Mouse (Mus musculus): ENCODE measurements around the gene Ccdc181. TPM values are rescaled to one million over a fixed set of nuclear protein-coding genes. Genes with fewer than 3 reads are reported as not detected.

Gene Ccdc181
- polyA plus RNA-seq, 1 experiment from 2014 or later, result 26.4 TPM

- Histone ChIP-seq H3K27ac (ENCODE audit: low read depth, low read length) (peak within 1 kb of the TSS; percentile 79), H3K4me3 (ENCODE audit: low read length) (peak within 1 kb of the TSS; percentile 57), H3K36me3 (ENCODE audit: control insufficient read depth, insufficient read depth, low read length) (no peaks in the 10 kb centered on the region), H3K4me2 (ENCODE audit: low read length) (peak within 1 kb of the TSS; percentile 76), H3K9me3 (ENCODE audit: control insufficient read depth, low read length) (no peaks in the 10 kb centered on the region), H3K27me3 (replicated peaks; ENCODE audit: control insufficient read depth, insufficient read depth, low read length) (no peaks in the 10 kb centered on the region), H3K4me1 (ENCODE audit: control insufficient read depth, insufficient read depth, low read depth, low read length) (peaks cover 21% of the 10 kb centered on the region), H3K9ac (ENCODE audit: low read depth, low read length) (peak within 1 kb of the TSS; percentile 80)
- peak; percentile 96 for ATAC-seq
- WGBS, result 0% methylated on average over 47 of the region's 79 CpGs
Measured at GRCm38 (mm10) chr1:164248465-164249331, 26.7 kb upstream of the Ccdc181 start, which contains the start of gene Slc19a2. Gene Slc19a2, plus strand, starts transcription at chr1:164249046.

- H3K36me3 ChIP-seq (ENCODE audit: control insufficient read depth, insufficient read depth, low read length), result no peaks in the 10 kb centered on the region
- peak overlapping the region; percentile 76 for H3K4me2 ChIP-seq (ENCODE audit: low read length)
- peak overlapping the region; percentile 57 for H3K4me3 ChIP-seq (ENCODE audit: low read length)
- H3K27me3 ChIP-seq (replicated peaks; ENCODE audit: control insufficient read depth, insufficient read depth, low read length), result no peaks in the 10 kb centered on the region
- WGBS, result under 1% methylated on average over 33 of the region's 33 CpGs
- peak overlapping the region; percentile 59 for H3K27ac ChIP-seq (ENCODE audit: low read depth, low read length)
- no peak for ATAC-seq
- peaks cover 21% of the 10 kb centered on the region for H3K4me1 ChIP-seq (ENCODE audit: control insufficient read depth, insufficient read depth, low read depth, low read length)
- H3K9ac ChIP-seq (ENCODE audit: low read depth, low read length), result peak overlapping the region; percentile 77
- no peaks in the 10 kb centered on the region for H3K9me3 ChIP-seq (ENCODE audit: control insufficient read depth, low read length)
Measured at GRCm38 (mm10) chr1:164249332-164249711, 26.1 kb upstream of the Ccdc181 start.

- Histone ChIP-seq H3K4me3 (ENCODE audit: low read length) (peak overlapping the region; percentile 57), H3K36me3 (ENCODE audit: control insufficient read depth, insufficient read depth, low read length) (no peaks in the 10 kb centered on the region), H3K9ac (ENCODE audit: low read depth, low read length) (no peak overlapping the region), H3K4me2 (ENCODE audit: low read length) (peak overlapping the region; percentile 76), H3K9me3 (ENCODE audit: control insufficient read depth, low read length) (no peaks in the 10 kb centered on the region), H3K27me3 (replicated peaks; ENCODE audit: control insufficient read depth, insufficient read depth, low read length) (no peaks in the 10 kb centered on the region), H3K4me1 (ENCODE audit: control insufficient read depth, insufficient read depth, low read depth, low read length) (peaks cover 21% of the 10 kb centered on the region), H3K27ac (ENCODE audit: low read depth, low read length) (no peak overlapping the region)
- no peak for ATAC-seq
- 61% methylated on average over 8 of the region's 8 CpGs for WGBS
Measured at GRCm38 (mm10) chr1:164250391-164251150, 24.8 kb upstream of the Ccdc181 start.

- no peaks in the 10 kb centered on the region for H3K36me3 ChIP-seq (ENCODE audit: control insufficient read depth, insufficient read depth, low read length)
- peaks cover 21% of the 10 kb centered on the region for H3K4me1 ChIP-seq (ENCODE audit: control insufficient read depth, insufficient read depth, low read depth, low read length)
- no peak for ATAC-seq
- no peak overlapping the region for H3K27ac ChIP-seq (ENCODE audit: low read depth, low read length)
- H3K9me3 ChIP-seq (ENCODE audit: control insufficient read depth, low read length), result no peaks in the 10 kb centered on the region
- H3K27me3 ChIP-seq (replicated peaks; ENCODE audit: control insufficient read depth, insufficient read depth, low read length), result no peaks in the 10 kb centered on the region
- no peak overlapping the region for H3K4me3 ChIP-seq (ENCODE audit: low read length)
- H3K9ac ChIP-seq (ENCODE audit: low read depth, low read length), result no peak overlapping the region
- WGBS, result 87% methylated on average over 1 of the region's 1 CpGs
- H3K4me2 ChIP-seq (ENCODE audit: low read length), result no peak overlapping the region
Measured at GRCm38 (mm10) chr1:164251438-164251837, 23.9 kb upstream of the Ccdc181 start.

GRCm38 (mm10) chr1:164252551-164252950, 22.8 kb upstream of the Ccdc181 start:
- no peak overlapping the region for H3K4me3 ChIP-seq (ENCODE audit: low read length)
- H3K27me3 ChIP-seq (replicated peaks; ENCODE audit: control insufficient read depth, insufficient read depth, low read length), result no peaks in the 10 kb centered on the region
- no peak overlapping the region for H3K9ac ChIP-seq (ENCODE audit: low read depth, low read length)
- H3K27ac ChIP-seq (ENCODE audit: low read depth, low read length), result no peak overlapping the region
- no peaks in the 10 kb centered on the region for H3K9me3 ChIP-seq (ENCODE audit: control insufficient read depth, low read length)
- WGBS, result 85% methylated on average over 5 of the region's 5 CpGs
- 0 out of 2 replicates have a peak, but pooled peaks cover 2% of the 10 kb centered on the region for H3K36me3 ChIP-seq (ENCODE audit: control insufficient read depth, insufficient read depth, low read length)
- no peak overlapping the region for H3K4me2 ChIP-seq (ENCODE audit: low read length)
- H3K4me1 ChIP-seq (ENCODE audit: control insufficient read depth, insufficient read depth, low read depth, low read length), result peaks cover 19% of the 10 kb centered on the region
- ATAC-seq, result no peak

GRCm38 (mm10) chr1:164254836-164255235, 20.5 kb upstream of the Ccdc181 start:
- Histone ChIP-seq H3K27me3 (replicated peaks; ENCODE audit: control insufficient read depth, insufficient read depth, low read length) (no peaks in the 10 kb centered on the region), H3K4me3 (ENCODE audit: low read length) (no peak overlapping the region), H3K4me1 (ENCODE audit: control insufficient read depth, insufficient read depth, low read depth, low read length) (peaks cover 11% of the 10 kb centered on the region), H3K27ac (ENCODE audit: low read depth, low read length) (no peak overlapping the region), H3K4me2 (ENCODE audit: low read length) (no peak overlapping the region), H3K9ac (ENCODE audit: low read depth, low read length) (no peak overlapping the region), H3K9me3 (ENCODE audit: control insufficient read depth, low read length) (no peaks in the 10 kb centered on the region), H3K36me3 (ENCODE audit: control insufficient read depth, insufficient read depth, low read length) (0 out of 2 replicates have a peak, but pooled peaks cover 2% of the 10 kb centered on the region)
- no peak for ATAC-seq
- WGBS, result 82% methylated on average over 3 of the region's 3 CpGs

- no peak overlapping the region for H3K27ac ChIP-seq (ENCODE audit: low read depth, low read length)
Measured at GRCm38 (mm10) chr1:164260171-164261028, 15.0 kb upstream of the Ccdc181 start.

GRCm38 (mm10) chr1:164261553-164261952, 13.8 kb upstream of the Ccdc181 start:
- 91% methylated on average over 7 of the region's 7 CpGs for WGBS
- Histone ChIP-seq H3K27ac (ENCODE audit: low read depth, low read length) (no peak overlapping the region), H3K4me2 (ENCODE audit: low read length) (no peak overlapping the region), H3K4me1 (ENCODE audit: control insufficient read depth, insufficient read depth, low read depth, low read length) (no peaks in the 10 kb centered on the region), H3K36me3 (ENCODE audit: control insufficient read depth, insufficient read depth, low read length) (peaks cover 7% of the 10 kb centered on the region; the same call in 1 of the 2 replicates), H3K27me3 (replicated peaks; ENCODE audit: control insufficient read depth, insufficient read depth, low read length) (no peaks in the 10 kb centered on the region), H3K4me3 (ENCODE audit: low read length) (no peak overlapping the region), H3K9me3 (ENCODE audit: control insufficient read depth, low read length) (no peaks in the 10 kb centered on the region), H3K9ac (ENCODE audit: low read depth, low read length) (no peak overlapping the region)
- ATAC-seq, result no peak

More at GRCm38 (mm10) chr1:164260171-164261028, 15.0 kb upstream of the Ccdc181 start:
- WGBS, result 89% methylated on average over 16 of the region's 16 CpGs
- Histone ChIP-seq H3K4me3 (ENCODE audit: low read length) (no peak overlapping the region), H3K36me3 (ENCODE audit: control insufficient read depth, insufficient read depth, low read length) (peaks cover 7% of the 10 kb centered on the region; the same call in 1 of the 2 replicates), H3K4me1 (ENCODE audit: control insufficient read depth, insufficient read depth, low read depth, low read length) (no peaks in the 10 kb centered on the region), H3K9me3 (ENCODE audit: control insufficient read depth, low read length) (no peaks in the 10 kb centered on the region), H3K4me2 (ENCODE audit: low read length) (no peak overlapping the region), H3K9ac (ENCODE audit: low read depth, low read length) (no peak overlapping the region), H3K27me3 (replicated peaks; ENCODE audit: control insufficient read depth, insufficient read depth, low read length) (no peaks in the 10 kb centered on the region)
- no peak for ATAC-seq
